Mouse (Mus musculus): ENCODE data around the gene Ggt5.

Ggt5 gene

GRCm38 (mm10) chr10:75626991-75627390 is 37.9 kb downstream of the Ggt5 start:
- no peak for DNase-seq (ENCODE audit: low spot score)

GRCm38 (mm10) chr10:75627490-75627889 is 38.4 kb downstream of the Ggt5 start:
- DNase-seq (ENCODE audit: low spot score): no peak

GRCm38 (mm10) chr10:75632633-75633032 is 43.5 kb downstream of the Ggt5 start:
- DNase-seq (ENCODE audit: low spot score): peak; percentile 15

GRCm38 (mm10) chr10:75633048-75633447 is 43.9 kb downstream of the Ggt5 start:
- DNase-seq (ENCODE audit: low spot score): no peak

GRCm38 (mm10) chr10:75633576-75634139 is 44.5 kb downstream of the Ggt5 start:
- DNase-seq (ENCODE audit: low spot score): no peak

GRCm38 (mm10) chr10:75634610-75635009 is 45.5 kb downstream of the Ggt5 start:
- no peak for DNase-seq (ENCODE audit: low spot score)

- DNase-seq (ENCODE audit: low spot score): no peak
Observed at GRCm38 (mm10) chr10:75635019-75635692, 46.0 kb downstream of the Ggt5 start.

- DNase-seq (ENCODE audit: low spot score): peak; percentile 80
Observed at GRCm38 (mm10) chr10:75635693-75636055, 46.5 kb downstream of the Ggt5 start.

GRCm38 (mm10) chr10:75636084-75636786 is 47.1 kb downstream of the Ggt5 start:
- no peak for DNase-seq (ENCODE audit: low spot score)

GRCm38 (mm10) chr10:75637711-75638110 is 48.6 kb downstream of the Ggt5 start:
- DNase-seq (ENCODE audit: low spot score): no peak

GRCm38 (mm10) chr10:75641721-75642222 is 52.6 kb downstream of the Ggt5 start:
- DNase-seq (ENCODE audit: low spot score): no peak

GRCm38 (mm10) chr10:75642436-75642835 is 53.3 kb downstream of the Ggt5 start:
- DNase-seq (ENCODE audit: low spot score): no peak

- no peak for DNase-seq (ENCODE audit: low spot score)
Observed at GRCm38 (mm10) chr10:75642891-75643290, 53.8 kb downstream of the Ggt5 start.

- peak; percentile 75 for DNase-seq (ENCODE audit: low spot score)
Observed at GRCm38 (mm10) chr10:75643741-75644343, 54.7 kb downstream of the Ggt5 start, which contains the start of gene Susd2. Susd2 (minus strand) TSS chr10:75644008.

- no peak for DNase-seq (ENCODE audit: low spot score)
Observed at GRCm38 (mm10) chr10:75645616-75646015, 56.5 kb downstream of the Ggt5 start.

- DNase-seq (ENCODE audit: low spot score): no peak
Observed at GRCm38 (mm10) chr10:75646406-75646805, 57.3 kb downstream of the Ggt5 start.

GRCm38 (mm10) chr10:75647362-75647761 is 58.2 kb downstream of the Ggt5 start:
- no peak for DNase-seq (ENCODE audit: low spot score)

GRCm38 (mm10) chr10:75648091-75648490 is 59.0 kb downstream of the Ggt5 start:
- no peak for DNase-seq (ENCODE audit: low spot score)

- DNase-seq (ENCODE audit: low spot score): no peak
Observed at GRCm38 (mm10) chr10:75649001-75649400, 59.9 kb downstream of the Ggt5 start.

GRCm38 (mm10) chr10:75649406-75649995 is 60.4 kb downstream of the Ggt5 start:
- DNase-seq (ENCODE audit: low spot score): no peak

GRCm38 (mm10) chr10:75650306-75650902 is 61.3 kb downstream of the Ggt5 start:
- DNase-seq (ENCODE audit: low spot score): no peak
